Mouse (Mus musculus): Measurements from ENCODE around the gene Atf3.

- TF ChIP-seq TAL1 (IDR thresholded peaks at IDR 0.05; ENCODE audit: low read length) (no peak), GATA1 (IDR thresholded peaks at IDR 0.05; ENCODE audit: low read length) (no peak)
Measured at GRCm38 (mm10) chr1:191224981-191225703, 7.3 kb upstream of the Atf3 start.

Measured in erythroblast, embryonic 14.5 days (primary cell).